Mouse (Mus musculus): ENCODE data around the gene Scand1. TPM values are rescaled to one million over a fixed set of nuclear protein-coding genes. Genes with fewer than 3 reads are reported as not detected.

Scand1 gene
- polyA plus RNA-seq, 1 experiment from 2014 or later, result 63.5 TPM

- ATAC-seq (ENCODE audit: insufficient number of reproducible peaks, insufficient read depth, low FRiP score, low read depth), result no peak
- H3K4me2 ChIP-seq (ENCODE audit: low read length), result no peak overlapping the region
- H3K36me3 ChIP-seq (ENCODE audit: control insufficient read depth, insufficient read depth, low read length), result peaks cover 62% of the 10 kb centered on the region
- 73% methylated on average over 6 of the region's 6 CpGs for WGBS
- H3K4me3 ChIP-seq (ENCODE audit: control insufficient read depth in 1 of 2, insufficient read depth in 1 of 2, low read depth in 1 of 2, low read length in 2 of 2), result no peak overlapping the region
- H3K9ac ChIP-seq (ENCODE audit: low read length), result no peak overlapping the region
- H3K27ac ChIP-seq (replicated peaks in 1 of 2; ENCODE audit: control insufficient read depth in 1 of 2, insufficient read depth in 1 of 2, low read depth in 2 of 2, low read length in 2 of 2), result no peak overlapping the region
- H3K9me3 ChIP-seq (ENCODE audit: control insufficient read depth, low read length), result no peaks in the 10 kb centered on the region
- no peaks in the 10 kb centered on the region for H3K27me3 ChIP-seq (ENCODE audit: control insufficient read depth, insufficient read depth, low read length)
- no peaks in the 10 kb centered on the region for H3K4me1 ChIP-seq (ENCODE audit: control insufficient read depth in 2 of 2, insufficient read depth in 2 of 2, low read length in 2 of 2)
Observed at GRCm38 (mm10) chr2:156272553-156272952, 40.0 kb downstream of the Scand1 start.

GRCm38 (mm10) chr2:156267636-156268035 lies 44.9 kb downstream of the Scand1 start:
- 93% methylated on average over 8 of the region's 9 CpGs for WGBS
- H3K27ac ChIP-seq (replicated peaks in 1 of 2; ENCODE audit: control insufficient read depth in 1 of 2, insufficient read depth in 1 of 2, low read depth in 2 of 2, low read length in 2 of 2), result no peak overlapping the region
- ATAC-seq (ENCODE audit: insufficient number of reproducible peaks, insufficient read depth, low FRiP score, low read depth), result no peak
- H3K27me3 ChIP-seq (ENCODE audit: control insufficient read depth, insufficient read depth, low read length), result no peaks in the 10 kb centered on the region
- H3K4me3 ChIP-seq (ENCODE audit: control insufficient read depth in 1 of 2, insufficient read depth in 1 of 2, low read depth in 1 of 2, low read length in 2 of 2), result no peak overlapping the region
- no peak overlapping the region for H3K4me2 ChIP-seq (ENCODE audit: low read length)
- H3K36me3 ChIP-seq (ENCODE audit: control insufficient read depth, insufficient read depth, low read length), result peaks cover 52% of the 10 kb centered on the region
- no peaks in the 10 kb centered on the region for H3K4me1 ChIP-seq (ENCODE audit: control insufficient read depth in 2 of 2, insufficient read depth in 2 of 2, low read length in 2 of 2)
- no peaks in the 10 kb centered on the region for H3K9me3 ChIP-seq (ENCODE audit: control insufficient read depth, low read length)
- no peak overlapping the region for H3K9ac ChIP-seq (ENCODE audit: low read length)

GRCm38 (mm10) chr2:156263204-156263893 lies 49.2 kb downstream of the Scand1 start:
- no peak for ATAC-seq (ENCODE audit: insufficient number of reproducible peaks, insufficient read depth, low FRiP score, low read depth)
- Histone ChIP-seq H3K27me3 (ENCODE audit: control insufficient read depth, insufficient read depth, low read length) (no peaks in the 10 kb centered on the region), H3K9ac (ENCODE audit: low read length) (no peak overlapping the region), H3K4me3 (ENCODE audit: control insufficient read depth in 1 of 2, insufficient read depth in 1 of 2, low read depth in 1 of 2, low read length in 2 of 2) (no peak overlapping the region), H3K4me1 (ENCODE audit: control insufficient read depth in 2 of 2, insufficient read depth in 2 of 2, low read length in 2 of 2) (peaks cover 3 to 8% of the 10 kb centered on the region in 2 experiments), H3K9me3 (ENCODE audit: control insufficient read depth, low read length) (no peaks in the 10 kb centered on the region), H3K4me2 (ENCODE audit: low read length) (no peak overlapping the region), H3K27ac (replicated peaks in 1 of 2; ENCODE audit: control insufficient read depth in 1 of 2, insufficient read depth in 1 of 2, low read depth in 2 of 2, low read length in 2 of 2) (no peak overlapping the region), H3K36me3 (ENCODE audit: control insufficient read depth, insufficient read depth, low read length) (peaks cover 52% of the 10 kb centered on the region)
- WGBS, result 85% methylated on average over 4 of the region's 4 CpGs

Small RNA genes within 50 kb of the gene (microRNA-seq; reads per million reads assigned to microRNA genes)
- gene Gm22759, result not detected

Other genes starting within 250 kb of the Scand1 start
- 1.8 and 2.3 TPM in 2 replicates for gene Spag4, start 247.5 kb downstream of the Scand1 start, polyA plus RNA-seq (2014; fragmentation: Nextera tagmentation; extraction: Ambion mirVana)
- 21.8 and 22.1 TPM in 2 replicates for gene Cpne1, start 200.7 kb downstream of the Scand1 start, polyA plus RNA-seq (2014; fragmentation: Nextera tagmentation; extraction: Ambion mirVana)
- 20.6 and 21.2 TPM in 2 replicates for gene Rbm12, start 200.7 kb downstream of the Scand1 start, polyA plus RNA-seq (2014; fragmentation: Nextera tagmentation; extraction: Ambion mirVana)
- gene Gm28036, start 185.6 kb downstream of the Scand1 start, polyA plus RNA-seq (2014; fragmentation: Nextera tagmentation; extraction: Ambion mirVana), result 7.6 and 9.4 TPM in 2 replicates
- gene Romo1, start 168.7 kb downstream of the Scand1 start, polyA plus RNA-seq (2014; fragmentation: Nextera tagmentation; extraction: Ambion mirVana), result 463 and 501 TPM in 2 replicates
- gene Nfs1, start 168.5 kb downstream of the Scand1 start, polyA plus RNA-seq (2014; fragmentation: Nextera tagmentation; extraction: Ambion mirVana), result 63.8 and 64.8 TPM in 2 replicates
- 407 and 423 TPM in 2 replicates for gene Rbm39, start 132.5 kb downstream of the Scand1 start, polyA plus RNA-seq (2014; fragmentation: Nextera tagmentation; extraction: Ambion mirVana)
- gene Phf20, start 116.2 kb downstream of the Scand1 start, polyA plus RNA-seq (2014; fragmentation: Nextera tagmentation; extraction: Ambion mirVana), result 44.6 and 51.3 TPM in 2 replicates
- gene Cnbd2, start 405 bp downstream of the Scand1 start, polyA plus RNA-seq (2014; fragmentation: Nextera tagmentation; extraction: Ambion mirVana), result 3.0 and 3.7 TPM in 2 replicates
- 1.4 and 1.6 TPM in 2 replicates for gene Epb41l1, start 108.2 kb upstream of the Scand1 start, polyA plus RNA-seq (2014; fragmentation: Nextera tagmentation; extraction: Ambion mirVana)
- 24.8 and 24.9 TPM in 2 replicates for gene Aar2, start 234.9 kb upstream of the Scand1 start, polyA plus RNA-seq (2014; fragmentation: Nextera tagmentation; extraction: Ambion mirVana)